11 mouse cellular contexts compared by ENCODE assay signal in the genomic region with DNA sequence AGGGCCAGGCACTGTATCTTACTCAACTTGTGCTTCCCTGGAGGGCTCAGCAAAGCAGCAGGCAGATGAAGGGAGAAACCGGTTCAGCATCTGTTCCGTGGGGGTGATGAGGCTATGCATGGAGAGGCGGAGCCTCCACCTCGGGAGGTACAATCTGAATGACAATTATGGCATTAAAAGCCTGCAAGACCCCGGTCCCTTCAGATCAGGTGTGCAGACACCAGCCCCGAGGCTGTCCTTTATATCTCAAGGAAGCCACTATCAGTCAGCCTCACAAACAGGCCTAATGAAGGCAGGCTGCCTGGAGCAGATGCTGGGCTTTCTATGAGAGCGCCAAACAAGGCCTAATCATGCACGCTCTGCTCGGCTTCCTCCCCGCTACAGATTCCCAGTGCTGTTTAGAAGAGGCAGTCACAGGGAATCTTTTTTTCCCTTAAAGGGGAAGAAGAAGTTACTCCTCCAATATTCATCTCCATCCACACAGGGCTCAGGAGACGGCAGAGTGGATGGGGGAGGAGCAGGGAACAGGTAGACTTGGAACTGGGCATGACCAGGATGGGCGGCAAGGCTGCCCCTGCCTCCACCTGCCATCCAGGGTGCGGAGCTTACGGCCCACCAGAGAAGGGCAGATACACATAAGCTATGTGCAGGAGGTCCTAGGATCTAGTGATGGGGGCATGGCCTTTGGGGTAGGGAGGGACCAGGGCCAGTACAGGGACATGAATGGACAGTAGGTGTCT.
DNase-seq lines count a peak whose midpoint lies in the region; ATAC-seq and TF ChIP-seq lines count a peak whose summit lies in the region.
"Had no signal": no experiment of that assay in that cellular context is flagged by ENCODE, and none has a peak within 500 bp of the region (broad histone marks: within the 10 kb centered on the region; RNA-seq: fewer than 3 reads in every experiment).

No protein-coding gene starts in this region.

- WGBS in forebrain, postnatal 0 days = 29% methylated on average over 14 of the region's 14 CpGs

- no peak overlapping the region for H3K4me2 ChIP-seq in forebrain, postnatal 0 days (ENCODE audit: low read depth)
- H3K4me2 ChIP-seq: liver, embryonic 13.5 days had no signal

- peak; percentile 26 for DNase-seq in embryo, embryonic 11 days
- DNase-seq in embryo, embryonic 10 days (ENCODE audit: low spot score) = no peak
- peak; percentile 70 for DNase-seq in forebrain, postnatal 0 days
- peak; percentile 70 to 76 for DNase-seq in layer of hippocampus, postnatal 36 days
- no peak for DNase-seq in kidney, postnatal 36 days
- no peak for DNase-seq in kidney, postnatal 14 days
- DNase-seq in adrenal gland, adult 8-10 months = no peak
- DNase-seq: gastrocnemius, postnatal 10 days; liver, embryonic 13.5 days had no signal

- no peaks in the 10 kb centered on the region for H3K9me3 ChIP-seq in E14TG2a.4 (ENCODE audit: low read length)
- H3K9me3 ChIP-seq in forebrain, postnatal 0 days (ENCODE audit: low read length) = no peaks in the 10 kb centered on the region
- H3K9me3 ChIP-seq: liver, embryonic 13.5 days had no signal

- H3K27me3 ChIP-seq in E14TG2a.4 (ENCODE audit: insufficient read depth, low read length) = peaks cover 7% of the 10 kb centered on the region; the same call in 1 of the 2 replicates
- H3K27me3 ChIP-seq in forebrain, postnatal 0 days (ENCODE audit: insufficient read depth, low read length) = no peaks in the 10 kb centered on the region
- H3K27me3 ChIP-seq: liver, embryonic 13.5 days had no signal

- H3K9ac ChIP-seq in forebrain, postnatal 0 days = no peak overlapping the region
- H3K9ac ChIP-seq: liver, embryonic 13.5 days had no signal

- no peaks in the 10 kb centered on the region for H3K36me3 ChIP-seq in E14TG2a.4 (ENCODE audit: insufficient read depth, low read length)
- no peaks in the 10 kb centered on the region for H3K36me3 ChIP-seq in forebrain, postnatal 0 days (ENCODE audit: insufficient read depth)
- H3K36me3 ChIP-seq: liver, embryonic 13.5 days had no signal

- peak overlapping the region; percentile 70 for H3K27ac ChIP-seq in forebrain, postnatal 0 days (ENCODE audit: low read depth, low read length)
- H3K27ac ChIP-seq: liver, embryonic 13.5 days had no signal

- peak overlapping the region; percentile 17; the same call in 1 of the 2 replicates for H3K4me3 ChIP-seq in E14TG2a.4 (replicated peaks; ENCODE audit: low read length)
- H3K4me3 ChIP-seq in forebrain, postnatal 0 days (ENCODE audit: low read depth, low read length) = no peak overlapping the region
- H3K4me3 ChIP-seq: liver, embryonic 13.5 days had no signal

- ATAC-seq in forebrain, postnatal 0 days = peak; percentile 87
- ATAC-seq: activated CD4-positive, CD25-positive, alpha-beta regulatory T cell, adult 4 months had no signal

- H3K4me1 ChIP-seq in E14TG2a.4 (replicated peaks; ENCODE audit: low read depth, low read length) = peaks cover 14% of the 10 kb centered on the region
- no peaks in the 10 kb centered on the region for H3K4me1 ChIP-seq in forebrain, postnatal 0 days (ENCODE audit: insufficient read depth)

- TF ChIP-seq CTCF in E14TG2a.4 (conservative IDR thresholded peaks at IDR 0.05; ENCODE audit: low read length) = no peak
- no peak for TF ChIP-seq CTCF in forebrain, postnatal 0 days (IDR thresholded peaks at IDR 0.05; ENCODE audit: low read depth)

Comparison
In these comparisons a context has a peak if more than half of its experiments do, and no peak if none do; other contexts are left out.
1. DNase-seq: peak in embryo, embryonic 11 days (single experiment), forebrain, postnatal 0 days (single experiment) and layer of hippocampus, postnatal 36 days (2 of 2); none in embryo, embryonic 10 days (single experiment), kidney, postnatal 36 days (0 of 2), kidney, postnatal 14 days (single experiment) and adrenal gland, adult 8-10 months (single experiment).